Mouse (Mus musculus): ENCODE data around the gene Abcc8.
"Not testable (repeated sequence)": the region's sequence is repeated elsewhere in the genome, so short reads cannot be mapped to it uniquely, and the experiment has no call there.

The Abcc8 gene

GRCm38 (mm10) chr7:46179431-46180275 is at the start of gene Abcc8:
TSS of gene Abcc8 (minus strand) at chr7:46180033.
- DNase-seq = peak; percentile 60 to 65

DNA sequence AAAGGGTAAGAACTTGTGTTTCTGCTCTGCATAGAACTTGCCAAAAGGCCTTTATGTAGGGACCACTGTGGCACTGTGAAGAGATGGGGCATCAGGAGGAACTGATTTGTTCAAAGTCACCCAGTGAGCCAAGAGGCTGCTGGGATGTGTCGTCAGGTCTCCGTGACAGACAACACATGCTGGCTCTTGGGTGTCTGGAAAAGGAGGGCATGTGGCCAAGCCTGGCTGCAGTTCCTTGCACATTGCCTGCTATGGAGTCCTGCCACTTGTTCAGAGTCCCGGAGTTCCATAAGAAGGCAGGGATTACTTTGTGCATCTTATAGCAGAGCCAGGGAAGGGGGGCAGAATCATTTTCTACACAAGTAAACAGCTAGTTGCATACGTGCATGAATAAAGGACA is 47.1 kb upstream of the Abcc8 start:
- peak; percentile 70 to 72 for DNase-seq

DNA sequence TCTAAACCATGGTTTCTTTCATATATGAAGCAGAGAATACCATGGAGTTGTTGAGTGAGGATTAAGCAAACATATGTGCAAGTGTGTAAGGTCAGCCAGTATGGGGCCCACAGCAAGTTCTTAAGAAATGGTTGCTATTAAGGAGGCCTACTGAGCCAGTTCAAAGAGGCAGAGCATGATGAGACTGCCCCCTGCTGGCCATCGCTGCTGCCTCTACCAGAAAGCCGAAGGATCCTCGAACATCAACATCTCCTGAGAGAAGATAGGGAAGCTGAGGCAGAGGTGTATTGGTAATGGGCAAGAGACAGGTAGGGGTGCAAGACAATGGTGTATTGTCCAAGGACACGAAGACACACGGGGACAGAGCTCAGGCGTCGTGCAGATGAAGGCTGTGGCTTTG is 46.4 kb upstream of the Abcc8 start:
- peak; percentile 65 to 66 for DNase-seq

- no peak for DNase-seq
Measured at GRCm38 (mm10) chr7:46220591-46221129, 40.8 kb upstream of the Abcc8 start.

DNA sequence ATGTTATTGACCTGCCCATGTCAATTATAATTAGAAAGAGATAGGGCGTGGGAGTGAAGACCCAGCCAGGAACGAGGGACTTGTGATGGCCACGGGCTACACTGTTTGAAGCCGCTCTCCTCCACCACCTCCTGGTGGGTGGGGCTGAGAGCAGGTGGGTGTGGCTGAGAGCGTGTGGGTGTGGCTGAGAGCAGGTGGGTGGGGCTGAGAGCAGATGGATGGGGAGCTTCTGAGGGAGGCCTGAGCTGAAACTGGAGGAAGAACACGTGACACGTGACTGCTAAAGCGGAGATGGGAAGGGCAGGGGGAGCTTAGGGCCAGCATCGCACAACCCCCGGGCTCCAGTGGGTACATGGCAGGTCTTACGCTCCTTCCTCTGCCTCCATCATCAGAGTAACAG is 38.6 kb upstream of the Abcc8 start:
- DNase-seq = no peak

DNA sequence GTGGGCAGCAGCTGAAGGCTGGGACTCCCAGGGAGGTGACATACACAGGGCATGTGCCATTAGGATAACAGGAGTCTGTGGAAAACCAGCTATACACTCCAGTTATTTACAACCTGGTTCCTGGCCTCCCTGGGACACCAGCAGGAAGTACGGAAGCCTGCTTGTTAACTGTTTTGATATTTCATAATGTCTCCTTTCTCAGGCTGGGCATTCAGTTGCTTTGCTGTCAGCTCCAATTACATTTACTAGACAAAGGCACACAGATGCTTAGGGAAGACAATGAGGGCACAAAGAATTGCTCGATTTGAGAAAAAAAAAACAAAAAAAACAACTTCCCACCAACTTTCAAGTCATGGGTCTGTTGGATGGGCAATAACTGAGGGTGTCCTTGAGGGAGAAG is 36.6 kb upstream of the Abcc8 start:
- DNase-seq = no peak

DNA sequence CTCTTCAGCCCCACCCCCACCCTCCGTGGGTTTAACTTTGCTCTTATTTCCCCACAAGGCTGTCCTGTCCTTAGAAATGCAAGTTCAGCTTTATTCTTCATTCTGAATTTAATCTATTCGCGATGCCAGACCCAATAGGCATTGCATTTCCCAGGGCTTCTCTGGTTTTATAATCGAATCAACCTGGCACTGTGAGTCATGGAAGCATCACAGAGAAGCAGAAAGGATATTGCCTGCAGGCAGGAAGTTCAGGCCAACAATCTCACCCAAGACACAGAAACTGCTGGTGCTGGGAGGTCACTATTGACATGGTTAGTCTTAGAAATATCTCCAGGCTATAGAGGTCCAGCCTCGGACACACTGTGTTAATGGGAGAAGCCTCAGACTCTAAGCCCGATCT is 30.4 kb upstream of the Abcc8 start:
- DNase-seq = no peak

- no peak for DNase-seq
Measured at GRCm38 (mm10) chr7:46208131-46208530, 28.3 kb upstream of the Abcc8 start.

GRCm38 (mm10) chr7:46204775-46205174 is 24.9 kb upstream of the Abcc8 start:
- DNase-seq = no peak

GRCm38 (mm10) chr7:46204046-46204471 is 24.2 kb upstream of the Abcc8 start:
- DNase-seq = peak; percentile 67 to 72

DNA sequence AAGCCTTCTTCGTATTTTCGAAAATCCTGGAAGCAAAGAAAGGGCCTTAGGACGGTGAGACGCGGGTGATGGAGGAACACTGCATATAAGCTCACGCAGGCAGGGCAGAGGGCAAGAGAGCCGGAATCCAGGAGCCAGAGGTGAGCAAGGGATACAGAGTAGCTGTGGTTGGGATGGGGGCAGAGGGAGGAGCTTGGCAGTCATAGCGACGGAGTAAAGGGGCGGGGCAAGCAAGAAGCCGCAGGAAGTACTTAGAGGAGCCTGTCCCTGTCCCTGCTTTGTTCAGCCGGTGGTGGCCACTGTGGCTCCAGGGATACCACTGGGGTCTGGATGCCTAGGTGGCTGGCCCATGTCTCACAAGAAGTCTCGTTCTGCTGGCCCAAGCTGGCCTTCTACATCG is 21.8 kb upstream of the Abcc8 start:
- no peak for DNase-seq

- DNase-seq = no peak
Measured at GRCm38 (mm10) chr7:46200021-46200420, 20.2 kb upstream of the Abcc8 start.

DNA sequence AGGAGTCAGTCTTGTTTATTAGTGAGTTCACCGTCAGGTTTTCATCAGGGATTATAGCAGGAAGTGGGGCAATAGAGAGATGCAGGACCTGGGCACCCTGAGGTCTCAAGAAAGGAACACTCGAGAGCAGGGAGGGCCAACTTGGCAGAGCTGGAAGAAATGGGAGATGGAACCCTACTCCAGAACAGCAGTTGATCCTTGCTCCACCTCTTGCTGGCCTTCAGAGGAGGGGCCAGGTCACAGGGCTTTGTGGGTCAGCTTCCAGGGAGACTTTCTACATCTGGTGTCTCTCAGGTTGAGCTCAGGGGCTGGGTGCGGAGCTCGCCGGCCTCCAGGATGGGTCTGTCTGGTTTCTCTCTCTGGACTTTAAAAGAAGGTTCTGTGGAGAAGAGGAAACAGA is 15.5 kb upstream of the Abcc8 start:
- DNase-seq = no peak

DNA sequence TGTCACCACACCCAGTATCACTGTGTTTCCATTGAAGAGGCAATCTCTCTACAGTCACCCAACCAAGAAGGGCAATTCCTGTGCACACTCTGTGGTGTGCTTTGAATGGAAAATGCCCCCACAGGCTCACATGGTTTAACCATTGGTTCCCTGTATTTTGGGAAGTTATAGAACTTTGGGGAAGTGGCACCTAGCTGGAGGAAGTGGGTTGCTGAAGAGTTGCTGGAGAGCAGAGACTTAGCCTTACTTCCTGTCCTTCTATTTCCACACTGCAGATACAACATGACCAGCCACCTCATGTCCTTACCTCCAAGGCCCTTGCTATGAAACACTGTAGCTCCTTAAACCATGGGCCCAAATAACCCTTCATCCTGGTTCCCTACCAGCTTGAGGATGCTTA is 4.4 kb upstream of the Abcc8 start:
- DNase-seq = no peak

GRCm38 (mm10) chr7:46181590-46181989 is 1.8 kb upstream of the Abcc8 start:
- DNase-seq = peak; percentile 78 to 82

DNA sequence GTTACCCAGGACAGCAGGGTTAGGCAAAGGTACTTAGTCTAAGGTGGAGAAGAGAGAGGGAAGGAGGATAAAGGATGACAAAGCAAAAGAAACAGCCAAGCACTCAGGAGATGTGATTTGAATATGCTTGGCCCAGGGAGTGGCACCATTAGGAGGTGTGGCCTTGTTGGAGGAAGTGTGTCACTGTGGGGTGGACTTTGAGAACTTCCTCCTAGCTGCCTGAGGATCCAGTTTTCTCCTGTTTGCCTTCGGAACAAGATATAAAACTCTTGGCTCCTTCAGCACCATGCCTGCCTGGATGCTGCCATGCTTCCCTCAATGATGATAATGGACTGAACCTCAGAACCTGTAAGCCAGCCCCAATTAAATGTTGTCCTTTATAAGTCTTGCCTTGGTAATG is 10.9 kb downstream of the Abcc8 start:
- not testable (repeated sequence) for DNase-seq

DNA sequence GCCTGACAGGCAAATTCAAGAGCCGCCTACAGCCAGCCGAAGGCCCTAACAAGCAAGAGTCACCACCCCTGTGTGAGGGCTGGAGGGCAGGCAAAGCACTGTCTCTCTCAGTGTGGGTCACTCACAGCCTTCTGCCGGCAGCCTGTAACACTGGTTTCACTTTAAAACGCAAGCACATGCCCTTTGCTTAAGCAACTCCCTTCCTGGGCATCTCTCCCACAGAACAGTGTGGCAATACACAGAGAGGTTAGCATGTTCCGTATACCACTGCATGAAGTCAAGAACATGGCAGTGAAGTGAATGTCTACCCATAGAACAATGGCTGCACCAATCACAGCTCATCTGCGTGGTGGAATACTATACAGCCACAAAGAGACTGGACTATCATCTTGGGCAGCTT is 11.4 kb downstream of the Abcc8 start:
- DNase-seq = no peak

GRCm38 (mm10) chr7:46167901-46168300 is 11.9 kb downstream of the Abcc8 start:
- DNase-seq = no peak

DNA sequence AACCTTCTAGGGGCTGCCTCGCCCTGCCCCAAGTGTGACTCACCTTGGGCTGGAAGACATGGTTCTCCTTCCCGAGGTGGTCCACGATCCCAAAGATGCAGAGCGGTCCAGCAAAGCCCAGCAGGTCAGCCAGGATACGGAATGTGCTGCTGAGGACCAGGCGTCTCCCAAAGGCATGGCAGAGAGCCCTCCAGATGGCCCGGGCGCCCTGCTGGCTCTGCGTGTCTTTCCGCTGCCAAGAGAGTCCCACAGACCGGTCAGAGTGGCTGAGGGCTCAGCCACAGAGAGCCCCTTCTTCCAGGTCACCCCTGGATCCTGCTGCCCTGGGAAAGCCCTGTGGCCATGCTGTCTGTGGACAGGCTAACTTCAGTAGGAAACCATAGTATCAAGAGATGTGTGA is 14.0 kb downstream of the Abcc8 start:
- DNase-seq = peak; percentile 72 to 76

- DNase-seq = no peak
Measured at GRCm38 (mm10) chr7:46162731-46163130, 17.1 kb downstream of the Abcc8 start.

DNA sequence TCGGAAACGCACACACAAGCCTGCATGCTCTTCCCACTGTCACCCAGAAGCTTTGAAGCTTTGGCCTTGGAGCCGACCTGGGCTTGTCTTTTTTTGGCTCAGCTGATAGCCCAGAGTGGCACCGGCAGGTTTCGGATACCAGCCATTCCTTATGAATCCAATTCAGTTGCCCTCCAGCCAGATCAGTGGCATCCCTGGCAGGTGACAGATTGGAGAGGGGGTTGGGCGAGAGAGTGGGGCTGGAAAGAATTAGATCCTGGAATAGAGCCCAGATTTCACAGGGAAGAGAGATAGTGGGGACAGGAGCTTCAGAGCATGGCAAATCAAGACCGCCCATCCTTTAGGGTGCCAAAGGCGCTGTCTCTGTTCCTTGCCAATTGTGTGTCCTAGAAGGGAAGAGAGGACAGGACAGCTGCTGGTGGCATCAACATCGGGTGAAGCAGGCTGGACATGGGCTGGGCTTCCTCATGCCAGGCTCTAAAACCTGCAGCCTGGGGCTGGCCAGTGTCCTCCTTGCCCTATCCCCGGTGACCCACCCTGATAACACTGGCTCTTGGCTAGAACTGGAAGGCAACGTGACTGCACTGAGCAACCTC is 17.6 kb downstream of the Abcc8 start:
- DNase-seq = peak; percentile 89 to 91

GRCm38 (mm10) chr7:46161615-46162014 is 18.2 kb downstream of the Abcc8 start:
- DNase-seq = peak in 1 of 2 experiments; percentile 35

DNA sequence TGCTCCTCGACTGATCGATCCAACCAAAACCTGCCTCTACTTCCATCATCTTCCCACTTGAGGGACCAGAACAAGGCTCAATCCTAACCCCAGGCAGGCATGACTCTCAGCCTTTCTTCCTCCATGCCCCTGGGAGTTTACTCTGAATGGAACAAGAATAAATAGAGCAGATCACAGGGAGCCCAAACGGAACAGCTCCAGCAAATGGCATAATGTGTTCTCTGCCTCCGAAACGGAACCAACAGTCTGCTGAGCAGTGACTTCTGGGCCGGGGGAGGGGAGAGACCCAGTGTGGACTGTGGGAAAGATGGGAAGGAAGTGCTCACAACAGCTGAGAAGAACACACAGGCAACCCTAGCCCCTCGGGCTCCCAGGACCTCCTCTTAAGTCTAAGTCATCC is 22.1 kb downstream of the Abcc8 start:
- DNase-seq = no peak

Data from cerebellum, postnatal 36 days (tissue).